Mouse (Mus musculus) left cerebral cortex, adult 8-10 months (tissue): ENCODE results near the gene Atg14. TPM values are rescaled to one million over a fixed set of nuclear protein-coding genes. Genes with fewer than 3 reads are reported as not detected.
"Not testable (repeated sequence)": the region's sequence is repeated elsewhere in the genome, so short reads cannot be mapped to it uniquely, and the experiment has no call there.

ENCODE experiments used
- DNase-seq, 2 experiments: peaks; one replicate each; pipeline ENCODE4 v3.0.0; 2022; ENCODE audit warnings: low spot score in 2 of 2
- total RNA-seq, 4 experiments: library from RNA; stranded (reverse); gene quantifications; 2 replicates each; pipeline ENCODE4 v1.2.4; 2022

Atg14 gene
- total RNA-seq, 4 experiments from 2014 or later = 18.3 to 19.3 (median 18.8) TPM

DNA sequence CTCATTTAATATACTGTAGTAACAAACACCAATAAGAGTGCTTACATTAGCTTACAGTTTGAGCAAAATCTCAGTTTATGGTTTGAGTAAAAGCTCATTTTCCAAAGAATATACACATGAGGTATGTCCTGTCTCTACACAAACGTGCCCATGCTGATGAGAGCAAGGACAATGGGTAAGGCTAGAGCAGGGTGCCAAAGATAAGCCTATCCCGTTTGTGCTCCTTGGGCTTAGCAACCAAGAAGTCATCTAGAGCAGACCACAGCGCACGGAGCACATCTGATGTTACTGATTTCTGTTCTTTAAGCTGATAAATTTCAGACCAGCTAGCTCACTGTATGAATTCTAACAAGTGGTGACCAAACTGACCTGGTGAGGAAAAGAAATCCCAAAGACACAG lies 25.6 kb downstream of the Atg14 start:
- no peak for DNase-seq

DNA sequence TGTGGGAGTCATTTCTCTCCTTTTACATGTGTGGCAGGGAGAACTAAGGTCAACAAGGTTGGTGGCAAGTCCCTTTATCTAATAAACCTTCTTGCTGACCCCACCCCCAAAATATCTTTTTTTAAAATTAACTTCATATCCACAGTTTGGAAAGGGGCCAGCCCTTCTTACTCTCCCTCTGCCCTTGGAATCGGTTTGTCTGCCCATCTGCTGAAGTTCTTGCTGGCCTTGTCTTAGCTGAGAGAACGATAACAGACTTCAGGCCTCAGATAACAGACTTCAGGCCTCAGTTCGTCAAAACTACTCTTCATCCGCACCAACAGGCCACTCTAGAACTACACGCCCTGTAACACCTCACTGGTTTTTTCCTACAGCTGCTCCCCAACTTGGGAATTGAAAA lies 26.2 kb downstream of the Atg14 start:
- DNase-seq = no peak

DNA sequence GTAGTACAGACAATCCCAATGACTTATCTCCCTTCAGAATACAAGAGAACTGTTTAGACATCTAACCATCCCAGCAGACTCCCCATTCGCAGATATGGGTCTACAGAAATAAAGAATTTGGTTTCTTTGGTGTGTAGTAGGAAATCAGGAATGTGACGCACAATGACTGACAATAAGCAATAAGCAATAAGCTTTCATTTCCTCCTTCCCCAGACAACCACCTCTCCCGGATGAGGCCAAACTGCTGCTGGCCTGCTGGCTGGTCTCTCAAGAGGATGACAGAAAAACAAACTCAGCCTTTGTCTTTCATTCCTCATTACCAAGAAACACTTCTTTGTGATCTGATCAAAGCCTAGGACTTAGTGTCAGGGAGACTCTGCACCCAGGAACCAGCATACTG lies 28.2 kb downstream of the Atg14 start:
- no peak for DNase-seq

DNA sequence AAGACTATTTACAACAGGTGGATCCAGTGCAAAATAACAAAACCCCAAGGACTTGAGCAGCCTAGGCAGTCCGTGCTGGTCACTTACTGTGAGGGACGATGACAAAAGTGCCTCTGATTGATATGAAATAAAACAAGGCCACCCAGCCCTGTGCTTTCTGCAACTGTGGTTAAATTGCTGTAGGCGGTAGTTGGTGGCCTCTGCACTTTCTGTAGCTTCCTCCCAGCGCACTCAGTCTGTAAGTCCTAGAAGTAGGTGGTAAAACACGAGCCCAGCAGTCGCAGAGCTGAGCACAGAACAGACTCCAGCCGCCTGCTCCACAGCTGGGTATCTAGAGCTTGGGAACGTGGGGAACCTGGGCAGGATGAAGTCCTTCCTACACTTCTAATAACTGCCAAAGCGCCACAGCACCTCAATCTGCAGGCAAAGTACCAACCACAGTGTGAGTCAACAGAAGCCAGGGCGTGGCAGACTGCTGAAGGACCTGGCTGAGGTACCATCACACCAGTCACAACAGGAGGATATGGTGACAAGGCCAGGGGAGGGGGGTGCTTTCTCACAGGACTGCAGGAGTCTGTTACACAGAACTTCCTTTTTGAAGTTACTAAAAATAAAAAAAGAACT lies 29.0 kb downstream of the Atg14 start:
- no peak for DNase-seq

DNA sequence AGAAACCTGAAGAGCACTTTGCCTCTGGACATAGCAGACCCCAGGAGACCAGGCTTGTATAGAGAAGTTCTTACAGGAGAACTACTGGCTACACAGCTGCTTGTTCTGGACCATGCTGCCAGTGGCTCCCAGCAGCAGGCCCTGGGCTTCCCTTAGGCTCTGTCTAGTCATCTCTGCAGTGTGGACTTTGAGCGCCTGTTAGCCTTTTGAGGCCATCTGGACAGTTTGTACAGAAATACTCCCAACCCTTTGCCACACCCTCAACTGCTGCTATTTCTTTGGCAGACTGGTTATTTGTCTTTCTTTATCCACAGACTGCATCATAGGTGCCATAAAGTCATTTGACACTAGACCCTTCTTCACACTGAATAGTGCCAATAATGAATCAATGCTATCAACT lies 35.4 kb downstream of the Atg14 start:
- DNase-seq = no peak

DNA sequence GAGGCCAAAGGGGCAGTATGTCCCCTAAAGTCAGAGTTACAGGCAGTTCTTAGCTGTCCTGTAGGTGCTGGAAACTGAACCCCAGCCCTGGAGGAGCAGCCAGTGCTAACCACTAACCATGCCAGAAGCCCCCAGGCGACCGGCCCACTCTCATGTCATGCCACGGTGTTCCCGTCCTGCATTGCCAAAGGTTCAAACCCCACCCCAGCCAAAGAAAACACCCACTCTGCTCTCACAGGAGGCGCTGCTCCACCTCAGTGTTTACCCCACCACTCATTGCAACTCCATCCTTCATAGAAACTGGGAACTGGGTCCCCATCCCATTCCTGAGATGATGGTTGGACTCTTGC lies 36.3 kb downstream of the Atg14 start:
- no peak for DNase-seq

DNA sequence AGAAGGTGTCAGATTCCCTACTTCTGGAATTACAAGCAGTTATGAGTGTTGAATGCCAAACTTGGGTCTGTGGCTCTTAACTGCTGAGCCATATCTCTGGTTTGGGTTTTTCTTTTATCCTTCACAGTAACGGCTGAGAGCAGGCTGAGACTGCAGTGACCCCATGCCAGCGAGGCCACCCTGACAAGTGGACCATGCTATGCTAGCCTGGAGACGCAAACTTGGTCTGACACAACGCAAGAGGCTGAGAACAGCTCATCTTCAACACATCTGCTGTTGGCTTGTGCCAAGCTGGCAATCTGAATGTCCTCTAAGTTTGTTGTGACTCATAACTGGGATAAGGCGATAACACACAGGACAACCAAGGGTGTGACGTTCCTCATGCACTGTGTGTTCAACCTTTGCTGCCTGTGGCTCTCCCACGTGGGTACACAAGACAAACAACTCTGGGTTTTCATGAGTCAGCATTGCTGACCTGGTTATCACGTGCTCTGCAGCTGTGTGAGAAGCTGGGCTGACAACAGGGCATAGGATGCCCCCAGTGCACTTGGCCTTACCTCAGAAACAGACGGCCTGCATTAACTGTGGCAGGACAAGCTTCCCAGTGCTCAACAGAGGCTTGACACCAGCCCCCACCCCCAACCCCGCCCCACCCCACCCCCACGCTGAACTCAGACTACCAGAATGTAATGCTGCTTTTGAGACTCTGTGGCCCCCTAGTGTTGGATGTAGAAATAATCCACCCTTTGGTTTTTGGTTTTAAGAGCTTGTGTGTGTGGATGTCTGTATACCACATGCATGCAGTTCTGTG lies 36.9 kb downstream of the Atg14 start:
- peak in 1 of 2 experiments; percentile 68 for DNase-seq

DNA sequence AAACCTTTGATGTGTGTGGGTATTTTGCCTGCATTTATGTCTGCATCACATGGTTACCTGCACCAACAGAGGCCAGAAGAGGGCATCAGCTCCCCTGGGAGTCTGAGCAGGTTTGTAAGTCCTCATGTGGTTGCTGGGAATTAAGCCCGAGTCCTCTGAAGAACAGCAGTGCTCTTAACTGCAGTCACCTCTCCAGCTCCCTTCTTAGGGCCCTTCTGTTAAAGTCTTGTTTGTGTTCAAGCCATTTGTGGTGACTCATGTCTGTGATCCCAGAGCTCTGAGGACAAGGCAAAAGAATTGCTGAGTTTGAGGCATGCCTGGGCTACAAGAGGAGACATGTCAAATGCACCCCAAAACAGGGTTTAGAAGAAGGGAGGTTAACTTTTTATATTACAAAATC lies 38.0 kb downstream of the Atg14 start:
- no peak for DNase-seq

DNA sequence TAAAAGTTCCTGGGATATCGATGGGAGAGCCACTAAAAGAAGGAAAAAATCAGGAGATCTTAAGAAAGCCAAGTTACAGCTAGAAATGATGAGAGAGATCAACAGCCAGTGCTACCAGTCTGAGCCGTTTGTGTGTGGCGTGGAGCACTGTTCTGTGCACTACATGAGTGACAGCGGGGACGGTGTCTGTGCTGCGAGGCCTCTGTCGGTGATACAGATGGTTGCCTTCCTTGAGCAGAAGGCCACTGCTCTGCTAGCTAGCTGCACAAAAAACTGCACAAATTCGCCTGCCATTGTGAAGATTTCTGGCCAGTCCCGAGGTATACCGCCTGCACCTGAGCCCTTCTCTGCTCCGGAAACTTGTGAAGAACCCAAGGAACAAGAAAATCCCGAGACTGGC lies 40.9 kb downstream of the Atg14 start:
- not testable (repeated sequence) for DNase-seq

DNA sequence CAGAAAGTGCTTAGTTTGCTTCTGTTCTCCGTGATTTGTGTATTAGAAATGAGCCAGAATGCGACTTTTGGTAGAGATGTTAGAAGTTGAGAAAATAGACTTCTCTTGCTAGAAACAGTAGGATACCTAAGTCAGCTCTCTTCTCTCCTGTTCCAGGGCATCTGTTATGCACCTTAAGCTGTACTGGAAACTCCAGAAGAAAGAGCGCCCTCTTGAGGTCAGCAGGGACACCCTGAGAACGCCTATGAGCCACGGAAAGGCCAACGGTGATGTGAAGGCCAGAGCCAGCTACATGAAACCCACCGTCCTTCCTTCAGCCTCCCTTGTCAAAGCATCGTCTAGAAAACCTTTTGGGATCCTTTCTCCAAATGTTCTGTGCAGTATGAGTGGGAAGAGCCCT lies 41.4 kb downstream of the Atg14 start:
- peak in 1 of 2 experiments; percentile 60 for DNase-seq

DNA sequence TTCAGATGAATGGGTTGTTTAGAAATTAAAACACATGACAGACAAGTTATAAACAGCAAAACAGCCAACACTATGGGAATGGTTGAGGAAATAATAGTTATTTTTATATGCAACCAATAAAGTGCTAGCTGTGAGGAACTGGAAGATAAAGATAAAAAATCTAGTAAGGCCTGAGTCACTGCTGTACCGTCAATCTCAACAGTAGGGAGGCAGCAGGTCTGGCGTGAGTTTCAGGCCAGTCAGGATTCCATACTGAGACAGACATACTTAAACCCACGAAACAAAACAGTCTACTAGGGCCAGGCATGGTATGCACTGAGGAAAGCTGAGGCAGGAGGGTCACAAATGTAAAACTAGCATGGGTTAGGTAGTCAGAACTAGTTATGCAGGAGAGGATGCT lies 42.2 kb downstream of the Atg14 start:
- no peak for DNase-seq

DNA sequence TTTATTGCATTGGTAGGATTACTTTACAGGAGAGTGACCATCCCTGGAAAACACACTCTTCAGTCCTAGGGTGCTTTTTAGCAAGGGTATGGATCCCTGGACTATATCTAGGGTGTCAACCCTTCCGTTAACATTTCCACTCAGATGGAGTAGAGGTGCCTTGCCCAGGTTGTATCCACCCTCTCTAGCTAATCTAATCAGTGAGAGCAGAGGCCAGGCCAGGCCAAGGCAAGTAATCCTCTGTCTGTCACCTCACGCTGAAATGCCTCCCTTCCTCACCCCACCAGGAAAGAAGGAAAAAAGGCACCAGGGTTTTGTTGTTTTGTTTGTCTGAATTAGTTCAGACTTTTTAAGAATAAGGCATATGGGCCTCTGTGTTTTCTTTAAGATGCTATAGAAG lies 42.6 kb downstream of the Atg14 start:
- DNase-seq = no peak

DNA sequence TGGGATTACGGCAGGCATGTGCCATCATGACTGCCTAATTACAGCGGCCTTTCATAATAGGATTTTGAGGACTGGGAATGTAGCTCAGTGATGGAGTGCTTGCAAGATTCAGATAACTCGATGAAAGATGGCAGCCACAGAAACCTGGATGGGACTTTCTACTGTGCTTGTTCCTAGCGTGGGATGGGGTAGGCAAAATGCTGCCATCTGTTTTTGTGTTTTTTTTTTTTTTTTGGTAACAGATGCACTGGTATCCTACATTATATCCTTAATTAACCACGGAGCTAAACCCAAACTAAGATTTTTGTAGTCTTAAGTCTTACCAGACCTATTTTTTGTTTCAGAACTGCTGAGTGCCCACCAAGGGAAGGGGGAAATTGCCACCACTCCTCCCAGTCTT lies 44.6 kb downstream of the Atg14 start:
- peak in 1 of 2 experiments; percentile 63 for DNase-seq

DNA sequence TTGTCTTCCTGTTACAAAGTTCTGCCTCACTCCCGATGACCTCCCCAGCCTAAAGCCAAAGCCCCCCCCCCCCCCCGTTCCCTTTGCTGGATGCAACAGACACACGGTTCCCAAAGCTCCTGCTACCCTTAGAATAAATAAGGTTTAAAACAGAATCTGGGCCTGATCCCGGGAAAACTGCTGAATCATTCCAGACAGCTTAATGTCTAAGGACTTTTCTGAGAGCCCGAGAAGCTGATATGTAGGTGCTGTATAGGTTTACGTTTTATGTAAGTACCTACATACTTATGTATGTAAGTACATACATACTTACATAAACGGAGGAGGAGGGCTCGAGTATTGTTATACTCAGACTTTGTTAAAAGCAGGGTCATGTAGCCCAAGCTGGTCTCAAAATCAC lies 45.1 kb downstream of the Atg14 start:
- no peak for DNase-seq

DNA sequence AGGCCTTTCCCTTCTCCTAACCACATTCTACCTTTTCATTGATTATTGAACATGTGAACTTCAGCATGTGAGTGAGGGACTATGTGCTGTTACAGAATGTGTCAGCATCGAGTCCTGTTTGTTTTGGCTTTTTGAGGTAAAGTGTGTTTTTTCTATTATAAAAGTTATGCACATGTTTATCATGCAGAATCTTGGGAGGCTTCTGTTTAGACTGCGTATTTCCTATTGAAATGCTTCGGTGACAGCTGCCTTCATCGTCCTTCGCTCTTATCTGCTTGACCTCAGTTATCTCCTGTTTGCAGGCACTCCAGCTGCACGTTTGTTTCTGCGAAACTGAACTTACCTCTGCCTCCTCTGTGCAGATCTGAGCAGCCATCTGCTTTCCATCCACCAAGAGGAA lies 48.1 kb downstream of the Atg14 start:
- no peak for DNase-seq

DNA sequence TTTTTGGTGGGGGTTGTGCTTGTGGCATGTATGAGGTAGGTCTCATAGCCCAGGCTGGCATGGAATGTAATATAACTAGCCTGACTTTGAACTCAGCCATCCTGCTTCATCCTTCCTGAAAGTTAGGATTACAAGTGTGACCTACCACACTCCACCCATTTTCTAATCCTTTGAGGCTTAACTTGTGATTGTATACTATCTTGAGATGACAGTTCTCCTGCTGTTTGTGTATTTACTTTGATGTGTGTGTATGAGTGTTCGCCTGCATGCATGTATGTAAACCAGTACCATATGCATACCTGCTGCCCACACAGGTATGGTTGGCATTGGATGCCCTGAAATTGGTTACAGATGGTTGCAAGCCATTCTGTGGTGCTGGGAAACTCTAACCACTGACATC lies 48.8 kb downstream of the Atg14 start:
- DNase-seq = no peak

DNA sequence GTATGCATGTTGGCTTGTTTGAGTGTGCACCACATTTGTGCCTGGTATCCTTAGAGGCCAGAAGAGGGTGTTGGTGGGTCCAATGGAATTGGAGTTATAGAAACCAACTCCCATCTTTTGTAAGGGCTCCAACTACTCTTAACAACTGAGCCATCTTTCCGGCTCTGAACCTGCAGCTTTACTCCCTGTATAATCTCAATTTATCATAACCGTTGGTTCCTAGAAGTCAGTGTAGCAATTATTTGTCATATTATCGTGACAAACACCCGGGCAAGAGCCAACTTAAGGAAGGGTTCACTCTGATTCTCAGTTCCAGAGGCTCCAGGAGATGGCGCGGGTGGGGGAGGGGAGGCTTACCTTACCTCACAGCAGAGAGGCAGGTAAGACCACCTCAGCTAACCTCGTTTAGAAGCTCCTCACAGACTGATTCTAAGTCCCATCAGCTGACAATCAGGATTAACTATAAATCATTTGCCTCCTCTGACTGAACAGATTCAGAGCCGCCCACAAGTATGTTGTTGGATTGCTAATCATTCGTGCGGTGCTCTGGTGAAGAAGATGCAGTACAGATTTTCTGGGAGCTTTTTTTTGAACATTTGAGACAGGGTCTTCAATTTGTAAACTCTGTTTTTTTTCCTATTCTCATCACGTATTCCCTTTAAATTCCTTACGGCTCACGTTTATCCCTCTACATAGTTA lies 49.5 kb downstream of the Atg14 start:
- DNase-seq = no peak

DNA sequence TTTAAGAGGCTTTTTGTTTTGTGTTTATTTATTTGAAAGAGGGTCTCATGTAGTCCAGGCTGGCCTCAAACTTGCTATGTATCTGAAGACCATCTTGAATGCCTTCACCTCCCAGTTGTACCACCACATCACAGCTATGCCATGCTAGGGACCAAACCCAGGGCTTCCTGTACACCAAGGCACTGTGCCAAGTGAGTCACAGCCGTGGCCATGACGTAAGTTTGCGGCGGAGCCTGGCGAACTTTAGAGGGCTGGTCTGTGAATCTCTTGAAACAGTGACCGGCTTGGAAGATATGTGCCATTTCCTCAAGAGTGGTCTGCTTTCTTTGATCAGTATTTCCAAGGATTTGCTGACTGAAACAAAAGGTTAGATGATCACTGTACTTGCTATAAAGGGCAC lies 51.8 kb downstream of the Atg14 start:
- no peak for DNase-seq

DNA sequence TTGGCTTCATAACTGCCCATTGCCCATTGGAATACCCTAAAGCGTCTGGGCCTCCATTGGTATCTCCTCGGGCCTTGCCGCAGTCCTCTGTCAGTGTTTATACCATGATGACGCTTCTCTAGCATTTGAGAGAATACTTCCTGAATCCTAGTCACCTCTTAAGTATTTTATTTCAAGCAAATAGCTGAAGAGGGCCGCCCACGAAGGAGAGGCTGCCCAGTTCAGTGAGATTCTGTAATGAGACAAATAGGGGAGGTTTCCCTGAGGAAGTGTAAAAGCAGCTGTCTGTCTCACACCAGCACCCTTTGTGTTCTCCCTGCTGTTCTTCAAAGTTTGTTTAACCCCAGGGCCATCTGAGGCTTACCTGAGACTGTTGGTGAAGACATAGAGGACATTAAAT lies 53.7 kb downstream of the Atg14 start:
- no peak for DNase-seq

DNA sequence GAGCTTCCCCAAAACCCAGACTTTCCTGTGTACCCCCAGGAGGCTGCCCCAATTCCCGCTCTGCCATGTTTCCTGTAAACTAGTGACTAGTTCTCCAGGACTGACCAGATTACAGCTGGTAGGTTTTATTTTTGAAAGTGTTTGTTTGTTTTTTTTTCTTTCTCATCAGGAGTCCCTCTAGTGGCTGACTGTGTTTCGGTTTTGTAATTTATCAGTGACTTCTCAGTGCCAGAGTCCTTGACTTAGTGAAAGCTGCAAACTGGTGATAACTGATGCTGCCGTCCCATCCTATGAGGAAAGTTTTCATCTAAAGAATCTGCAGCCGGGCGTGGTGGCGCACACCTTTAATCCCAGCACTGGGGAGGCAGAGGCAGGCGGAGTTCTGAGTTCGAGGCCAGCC lies 54.8 kb downstream of the Atg14 start:
- DNase-seq = no peak

DNA sequence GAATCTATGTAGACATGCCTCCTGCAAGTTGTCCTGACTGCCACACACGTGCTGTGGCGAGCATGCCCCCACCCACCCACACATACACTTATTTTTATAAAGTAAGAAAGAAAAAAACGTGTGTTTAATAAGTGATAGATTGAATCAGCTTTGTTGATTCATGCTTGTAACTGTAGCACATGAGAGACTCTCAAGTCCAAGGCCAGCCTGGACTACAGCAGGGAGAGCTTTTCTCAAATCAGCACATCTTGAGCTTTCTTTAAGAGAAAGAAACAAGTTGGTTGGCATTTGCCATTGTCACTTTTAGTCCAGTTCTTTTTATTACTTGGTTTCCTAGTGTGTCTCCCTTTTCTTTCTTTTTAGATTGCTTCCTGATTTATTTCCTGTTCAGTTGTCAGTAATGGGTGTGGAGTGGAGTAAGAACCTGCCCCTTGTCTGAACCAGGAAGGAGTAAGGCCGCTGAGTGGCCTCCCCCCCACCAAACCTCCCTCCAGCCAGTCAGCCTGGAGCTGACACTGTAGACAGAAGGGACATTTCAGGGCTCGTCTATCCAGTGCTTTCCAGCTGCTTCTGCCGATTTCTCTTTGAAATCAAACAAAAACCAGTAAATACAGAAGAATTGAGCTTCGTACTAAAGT lies 55.5 kb downstream of the Atg14 start:
- no peak for DNase-seq

DNA sequence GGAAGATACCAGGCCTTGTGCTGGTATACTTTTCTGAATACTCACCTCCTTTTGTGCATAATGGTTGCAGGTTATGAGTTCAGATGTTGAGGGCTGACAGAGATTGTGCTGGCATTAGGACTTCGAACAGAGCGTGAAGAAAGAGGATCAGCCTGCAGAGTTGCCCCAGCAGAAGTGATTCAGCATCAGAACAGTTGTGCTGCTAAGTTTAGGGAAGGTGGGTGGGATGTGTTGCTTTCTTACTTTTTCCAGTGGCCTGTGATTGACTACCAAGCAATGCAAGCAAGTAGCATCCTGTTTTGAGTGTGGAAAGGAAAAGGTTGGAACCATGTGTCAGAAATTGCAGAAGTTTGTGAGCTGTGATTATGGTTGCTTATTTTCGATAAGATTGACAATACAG lies 56.8 kb downstream of the Atg14 start:
- peak in 1 of 2 experiments; percentile 75 for DNase-seq
